Mouse (Mus musculus) G1E (cell line): Measurements from ENCODE around the gene Tnfrsf17.

ENCODE experiments used
- CTCF ChIP-seq: IDR thresholded peaks from 2 replicates; pipeline ENCODE4 v1.5.1; 2012; ENCODE audit warnings: low read depth, low read length, inconsistent platforms, mixed read lengths
- GATA1 ChIP-seq: IDR thresholded peaks from 2 replicates; pipeline ENCODE4 v1.6.1; 2012; ENCODE audit warnings: borderline replicate concordance, low read length, inconsistent platforms, mixed read lengths

DNA sequence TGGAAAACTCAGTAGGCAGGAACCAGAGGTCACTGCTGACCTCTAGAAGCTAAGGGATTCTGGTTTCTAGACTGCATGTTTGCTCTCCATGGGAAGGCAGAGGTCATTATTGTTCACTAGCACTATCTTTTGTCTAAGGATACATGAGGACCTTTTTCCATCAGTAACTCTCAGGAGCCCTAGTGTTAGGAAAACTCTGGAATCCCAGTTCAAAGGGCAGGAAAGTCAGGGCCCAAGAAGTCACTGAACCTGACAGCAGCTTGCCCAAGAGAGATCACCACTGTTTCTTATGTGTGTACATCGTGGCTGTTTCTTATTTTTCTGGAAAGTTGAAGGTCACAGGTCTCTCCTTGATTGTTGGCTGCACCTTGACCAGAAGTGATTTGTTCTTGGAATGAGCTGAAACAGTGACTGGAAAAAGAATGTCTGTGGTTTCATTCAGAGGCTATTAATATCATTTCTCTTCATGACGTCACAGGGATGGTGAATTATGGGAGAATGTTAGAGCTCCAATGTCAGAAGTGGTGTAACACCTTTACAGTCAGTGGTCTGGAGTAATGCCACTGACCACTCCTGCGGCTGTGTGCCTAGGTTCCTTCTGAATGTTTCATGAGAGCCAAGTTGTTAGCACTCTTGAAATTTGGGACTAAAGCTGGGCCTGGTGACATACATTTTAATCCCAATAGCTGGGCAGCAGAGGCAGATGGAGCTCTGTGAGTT, 16.6 kb downstream of the Tnfrsf17 start:
- TF ChIP-seq CTCF, result no peak
- TF ChIP-seq GATA1, result no peak
